Mouse (Mus musculus) bone marrow, adult 2 months (tissue): ENCODE data around the gene Fen1. TPM values are rescaled to one million over a fixed set of nuclear protein-coding genes. Genes with fewer than 3 reads are reported as not detected.

Source experiments
- H3K27ac ChIP-seq: fragments of 200-500 bp; 2 replicates; pipeline ENCODE4 v1.5.1; 2012; ENCODE audit warnings: low read depth, mild to moderate bottlenecking, control low read depth, inconsistent platforms, low read length; ENCODE audit not compliant: control insufficient read depth, poor library complexity, insufficient read depth
- H3K4me1 ChIP-seq: fragments of 200-500 bp; 2 replicates; pipeline ENCODE4 v1.6.1; 2011; ENCODE audit warnings: low read length; ENCODE audit not compliant: control insufficient read depth, insufficient read depth
- H3K4me3 ChIP-seq: fragments of 200-500 bp; replicated peaks from 2 replicates; pipeline ENCODE3; 2011; ENCODE audit warnings: mild to moderate bottlenecking, low read depth, low read length, control low read depth; ENCODE audit not compliant: control insufficient read depth
- CTCF ChIP-seq: fragments of 200-500 bp; IDR thresholded peaks from 2 replicates; pipeline ENCODE4 v1.5.1; 2011; ENCODE audit warnings: low read length, control low read depth; ENCODE audit not compliant: control insufficient read depth, insufficient read depth
- POLR2A ChIP-seq: fragments of 200-500 bp; IDR thresholded peaks from 2 replicates; pipeline ENCODE4 v1.6.1; 2011; ENCODE audit warnings: low read depth, mild to moderate bottlenecking, control low read depth, low read length, borderline replicate concordance; ENCODE audit not compliant: control insufficient read depth
- WGBS: fragments of 180-500 bp; shearing (Covaris S2); methylation state at CpG from one replicate; pipeline ENCODE4 v1.1.7; 2018; 5-methylcytosine and 5-hydroxymethylcytosine counted together
- polyA plus RNA-seq: library from polyadenylated mRNA; stranded (reverse); fragments of >200 nt; gene quantifications from 2 replicates; pipeline ENCODE4 v1.2.4, GENCODE M21; 2011; ENCODE audit warnings: low replicate concordance; ENCODE audit not compliant: missing spikeins, insufficient read depth, insufficient read length

Gene Fen1
- polyA plus RNA-seq, 1 experiment = 64.3 TPM

DNA sequence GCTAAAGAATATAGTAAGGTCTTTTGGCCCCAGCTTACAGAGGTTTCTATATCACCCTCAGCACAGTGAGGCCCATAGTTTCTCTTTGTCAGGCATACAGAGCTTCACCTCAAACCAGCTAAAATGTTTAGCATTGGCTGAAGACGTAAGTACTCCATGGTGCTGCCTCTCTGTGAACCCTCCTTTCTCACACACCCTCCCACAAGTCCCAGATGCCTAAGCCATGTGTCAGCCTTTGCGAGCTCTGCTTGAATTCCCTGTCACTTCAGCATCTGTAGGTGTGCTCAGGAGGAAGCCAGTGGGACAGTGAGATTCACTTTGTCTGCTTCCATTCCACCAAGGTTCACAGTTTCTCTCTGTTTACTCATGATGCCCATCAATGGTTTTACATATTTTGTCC is 46.2 kb downstream of the Fen1 start:
- H3K4me3 ChIP-seq = no peak overlapping the region
- TF ChIP-seq CTCF (no peak), POLR2A (no peak)
- 86% methylated on average over 2 of the region's 2 CpGs for WGBS

GRCm38 (mm10) chr19:10149189-10149588 is 54.8 kb downstream of the Fen1 start:
- WGBS = 69% methylated on average over 3 of the region's 3 CpGs
- Histone ChIP-seq H3K4me1 (no peaks in the 10 kb centered on the region), H3K4me3 (no peak overlapping the region), H3K27ac (no peak overlapping the region)
- TF ChIP-seq CTCF (no peak), POLR2A (no peak)

More for the DNA sequence above, 46.2 kb downstream of the Fen1 start:
- Histone ChIP-seq H3K4me1 (no peaks in the 10 kb centered on the region), H3K27ac (no peak overlapping the region)

Other genes with a start within 250 kb of the Fen1 start
- gene Fth1, start 223.6 kb downstream of the Fen1 start, polyA plus RNA-seq = 1,509 and 1,706 TPM in 2 replicates
- gene Best1, start 202.5 kb downstream of the Fen1 start, polyA plus RNA-seq = not detected in 2 replicates
- 89.7 and 115 TPM in 2 replicates for gene Rab3il1, start 202.5 kb downstream of the Fen1 start, polyA plus RNA-seq
- gene Fads3, start 162.6 kb downstream of the Fen1 start, polyA plus RNA-seq = 6.6 and 12.5 TPM in 2 replicates
- 10.1 and 17.5 TPM in 2 replicates for gene Fads2, start 102.4 kb downstream of the Fen1 start, polyA plus RNA-seq
- 20.9 and 24.8 TPM in 2 replicates for gene Fads1, start 21.3 kb downstream of the Fen1 start, polyA plus RNA-seq
- gene Tmem258, start 155 bp downstream of the Fen1 start, polyA plus RNA-seq = 54.6 and 126 TPM in 2 replicates
- gene Myrf, start 36.6 kb upstream of the Fen1 start, polyA plus RNA-seq = 0.35 TPM in 1 of 2 replicates, not detected in the other
- gene Dagla, start 100.7 kb upstream of the Fen1 start, polyA plus RNA-seq = 0.18 TPM in 1 of 2 replicates, not detected in the other
- 0.37 and 1.9 TPM in 2 replicates for gene Syt7, start 184.9 kb upstream of the Fen1 start, polyA plus RNA-seq